10 mouse cellular contexts compared by ENCODE assay signal in the genomic region with DNA sequence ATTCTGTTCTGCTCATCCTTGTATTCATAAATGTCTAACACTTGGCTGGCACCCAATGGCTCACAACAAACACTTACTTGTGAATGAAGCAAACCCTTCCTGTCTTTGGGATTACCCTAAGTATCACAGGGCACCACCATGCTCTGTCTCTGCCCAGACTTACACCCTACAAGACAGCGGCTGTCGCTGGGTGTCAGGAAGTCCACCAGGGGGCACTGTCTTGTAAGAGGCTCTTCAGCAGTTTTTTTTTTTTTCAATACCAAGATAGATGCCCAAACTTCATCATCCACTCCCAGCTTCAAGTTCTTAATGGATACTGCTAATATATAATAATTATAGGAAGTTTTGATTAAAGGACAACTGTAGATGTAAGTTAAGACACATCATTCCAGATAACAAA.
A peak's percentile ranks its signal among the peaks of the same experiment; 100 is the strongest.
DNase-seq lines count a peak whose midpoint lies in the region; ATAC-seq and TF ChIP-seq lines count a peak whose summit lies in the region.
"Had no signal": no experiment of that assay in that cellular context is flagged by ENCODE, and none has a peak within 500 bp of the region (broad histone marks: within the 10 kb centered on the region; RNA-seq: fewer than 3 reads in every experiment).

No protein-coding gene starts in this region.

- WGBS in hindbrain, embryonic 14.5 days: 27% methylated on average over 2 of the region's 2 CpGs
- WGBS in hindbrain, embryonic 16.5 days: 20% methylated on average over 2 of the region's 2 CpGs

- no peaks in the 10 kb centered on the region for H3K79me2 ChIP-seq in C2C12 (ENCODE audit: control insufficient read depth, insufficient read depth)

- peak; percentile 58 for DNase-seq in hindbrain, embryonic 14.5 days (ENCODE audit: low spot score)
- peak; percentile 16 for DNase-seq in WW6 (ENCODE audit: low read depth, low spot score)
- peak; percentile 28 for DNase-seq in embryo, embryonic 9.5 days (ENCODE audit: extremely low spot score)
- peak; percentile 47 to 48 for DNase-seq in left cerebral cortex, adult 2 months (ENCODE audit: extremely low spot score in 1 of 2, low spot score in 2 of 2)
- no peak for DNase-seq in yolk sac, embryonic 10.5 days (ENCODE audit: low spot score)

- no peak overlapping the region for H3K4me2 ChIP-seq in hindbrain, embryonic 14.5 days (replicated peaks)
- H3K4me2 ChIP-seq in hindbrain, embryonic 16.5 days (ENCODE audit: low read length): no peak overlapping the region
- H3K4me2 ChIP-seq: embryonic facial prominence, embryonic 13.5 days; limb, embryonic 12.5 days had no signal

- no peak overlapping the region for H3K4me3 ChIP-seq in hindbrain, embryonic 14.5 days (replicated peaks; ENCODE audit: low read length)
- H3K4me3 ChIP-seq in hindbrain, embryonic 16.5 days (ENCODE audit: low read length): no peak overlapping the region
- no peak overlapping the region for H3K4me3 ChIP-seq in C2C12 (ENCODE audit: insufficient read depth, poor library complexity, severe bottlenecking)
- H3K4me3 ChIP-seq in left cerebral cortex, adult 2 months: no peak overlapping the region
- H3K4me3 ChIP-seq: embryonic facial prominence, embryonic 13.5 days; limb, embryonic 12.5 days had no signal

- ATAC-seq in hindbrain, embryonic 14.5 days (ENCODE audit: low FRiP score): no peak
- ATAC-seq in hindbrain, embryonic 16.5 days: no peak
- ATAC-seq in erythroid progenitor cell, adult 5-6 weeks (replicated peaks; ENCODE audit: low FRiP score, poor library complexity, severe bottlenecking): no peak

- H3K36me3 ChIP-seq in hindbrain, embryonic 14.5 days (replicated peaks; ENCODE audit: control insufficient read depth, insufficient read depth): no peaks in the 10 kb centered on the region
- H3K36me3 ChIP-seq in hindbrain, embryonic 16.5 days (ENCODE audit: control insufficient read depth, insufficient read depth, low read length): no peaks in the 10 kb centered on the region
- H3K36me3 ChIP-seq in C2C12 (ENCODE audit: control insufficient read depth, insufficient read depth): no peaks in the 10 kb centered on the region
- H3K36me3 ChIP-seq: embryonic facial prominence, embryonic 13.5 days; limb, embryonic 12.5 days had no signal

- intact Hi-C loops in left cerebral cortex, adult 2 months (cut with DNase I): loop anchor here (1.0 to 10.0 kb wide), 3 partner anchors 112 to 776 kb away; no protein-coding TSS in a partner anchor

- H3K27ac ChIP-seq in hindbrain, embryonic 14.5 days: no peak overlapping the region
- H3K27ac ChIP-seq in hindbrain, embryonic 16.5 days (ENCODE audit: low read depth, low read length): no peak overlapping the region
- no peak overlapping the region for H3K27ac ChIP-seq in left cerebral cortex, adult 2 months
- H3K27ac ChIP-seq: embryonic facial prominence, embryonic 13.5 days; limb, embryonic 12.5 days had no signal

- H3K27me3 ChIP-seq in hindbrain, embryonic 14.5 days (ENCODE audit: control insufficient read depth, insufficient read depth, low read length): peaks cover 12% of the 10 kb centered on the region; the same call in 1 of the 2 replicates
- H3K27me3 ChIP-seq in hindbrain, embryonic 16.5 days (replicated peaks; ENCODE audit: control insufficient read depth, insufficient read depth, low read length): no peaks in the 10 kb centered on the region
- peaks cover 10% of the 10 kb centered on the region for H3K27me3 ChIP-seq in C2C12 (ENCODE audit: control insufficient read depth, insufficient read depth, insufficient read length)

- TF ChIP-seq CTCF in C2C12 (IDR thresholded peaks at IDR 0.05; ENCODE audit: control insufficient read depth, insufficient read depth, insufficient read length): peak; percentile 24
- peak; percentile 69 for TF ChIP-seq CTCF in left cerebral cortex, adult 2 months (IDR thresholded peaks at IDR 0.05)

- no peaks in the 10 kb centered on the region for H3K79me3 ChIP-seq in C2C12 (ENCODE audit: low read depth)

- no peaks in the 10 kb centered on the region for H3K9me3 ChIP-seq in hindbrain, embryonic 14.5 days (ENCODE audit: control insufficient read depth, low read length)
- no peaks in the 10 kb centered on the region for H3K9me3 ChIP-seq in hindbrain, embryonic 16.5 days (ENCODE audit: control insufficient read depth, low read length)
- H3K9me3 ChIP-seq: embryonic facial prominence, embryonic 13.5 days; limb, embryonic 12.5 days had no signal

- no peak overlapping the region for H3ac ChIP-seq in C2C12 (ENCODE audit: control insufficient read depth, insufficient read length, low read depth)

- no peak overlapping the region for H3K9ac ChIP-seq in hindbrain, embryonic 14.5 days
- H3K9ac ChIP-seq in hindbrain, embryonic 16.5 days (ENCODE audit: low read depth, low read length): no peak overlapping the region
- H3K9ac ChIP-seq: embryonic facial prominence, embryonic 13.5 days; limb, embryonic 12.5 days had no signal

- H3K4me1 ChIP-seq in hindbrain, embryonic 14.5 days (replicated peaks; ENCODE audit: control insufficient read depth, insufficient read depth, low read length): peaks cover 20% of the 10 kb centered on the region; the same call in 1 of the 2 replicates
- H3K4me1 ChIP-seq in hindbrain, embryonic 16.5 days (ENCODE audit: control insufficient read depth, insufficient read depth, low read depth, low read length): peaks cover 10% of the 10 kb centered on the region
- H3K4me1 ChIP-seq: embryonic facial prominence, embryonic 13.5 days had no signal

TF ChIP-seq in C2C12, 6 proteins besides CTCF, POLR2A, EP300 and RAD21:
- TF ChIP-seq MAX (IDR thresholded peaks at IDR 0.05) (no peak), USF1 (IDR thresholded peaks at IDR 0.05; ENCODE audit: low read depth) (no peak), CEBPB (IDR thresholded peaks at IDR 0.05; ENCODE audit: low read depth) (no peak), FOSL1 (IDR thresholded peaks at IDR 0.05; ENCODE audit: insufficient read depth, low read length, poor library complexity, severe bottlenecking) (no peak), MYOD1 (IDR thresholded peaks at IDR 0.05; ENCODE audit: control insufficient read depth, insufficient read length, low read depth) (no peak), MYOG (IDR thresholded peaks at IDR 0.05; ENCODE audit: control insufficient read depth, extremely low read depth, insufficient read length) (no peak)
